Mouse (Mus musculus): ENCODE data around the gene Wdr74. TPM values are rescaled to one million over a fixed set of nuclear protein-coding genes. Genes with fewer than 3 reads are reported as not detected.

Wdr74 gene
- polyA plus RNA-seq, 1 experiment = 121 TPM

GRCm38 (mm10) chr19:8786008-8786781 lies 50.6 kb downstream of the Wdr74 start, which contains the start of gene Taf6l:
Taf6l (minus strand) TSS chr19:8786417.
- TF ChIP-seq POLR2A (IDR thresholded peaks at IDR 0.05; ENCODE audit: borderline replicate concordance, control insufficient read depth, low read depth, low read length) (peak; percentile 73; the same call in 1 of the 2 replicates), CTCF (IDR thresholded peaks at IDR 0.05; ENCODE audit: control insufficient read depth, insufficient read depth, low read length) (no peak)
- H3K4me3 ChIP-seq (replicated peaks; ENCODE audit: control insufficient read depth, low read depth, low read length) = peak within 1 kb of the TSS; percentile 93
- peak within 1 kb of the TSS; percentile 42 for H3K27ac ChIP-seq (ENCODE audit: control insufficient read depth, insufficient read depth, low read depth, low read length, poor library complexity)
- H3K4me1 ChIP-seq (ENCODE audit: control insufficient read depth, insufficient read depth, low read length) = no peaks in the 10 kb centered on the region
- 1% methylated on average over 32 of the region's 32 CpGs for WGBS

- Histone ChIP-seq H3K4me1 (ENCODE audit: control insufficient read depth, insufficient read depth, low read length) (no peaks in the 10 kb centered on the region), H3K27ac (ENCODE audit: control insufficient read depth, insufficient read depth, low read depth, low read length, poor library complexity) (no peak overlapping the region), H3K4me3 (replicated peaks; ENCODE audit: control insufficient read depth, low read depth, low read length) (no peak overlapping the region)
- TF ChIP-seq POLR2A (IDR thresholded peaks at IDR 0.05; ENCODE audit: borderline replicate concordance, control insufficient read depth, low read depth, low read length) (no peak), CTCF (IDR thresholded peaks at IDR 0.05; ENCODE audit: control insufficient read depth, insufficient read depth, low read length) (no peak)
- WGBS = 78% methylated on average over 3 of the region's 3 CpGs
These were observed 52.9 kb downstream of the Wdr74 start for GRCm38 (mm10) chr19:8788521-8788920.

GRCm38 (mm10) chr19:8789171-8789570 lies 53.5 kb downstream of the Wdr74 start:
- TF ChIP-seq POLR2A (IDR thresholded peaks at IDR 0.05; ENCODE audit: borderline replicate concordance, control insufficient read depth, low read depth, low read length) (no peak), CTCF (IDR thresholded peaks at IDR 0.05; ENCODE audit: control insufficient read depth, insufficient read depth, low read length) (no peak)
- Histone ChIP-seq H3K27ac (ENCODE audit: control insufficient read depth, insufficient read depth, low read depth, low read length, poor library complexity) (no peak overlapping the region), H3K4me3 (replicated peaks; ENCODE audit: control insufficient read depth, low read depth, low read length) (no peak overlapping the region), H3K4me1 (ENCODE audit: control insufficient read depth, insufficient read depth, low read length) (no peaks in the 10 kb centered on the region)
- WGBS = 83% methylated on average over 1 of the region's 1 CpGs

GRCm38 (mm10) chr19:8790171-8790570 lies 54.5 kb downstream of the Wdr74 start:
- H3K4me1 ChIP-seq (ENCODE audit: control insufficient read depth, insufficient read depth, low read length) = no peaks in the 10 kb centered on the region
- 73% methylated on average over 7 of the region's 7 CpGs for WGBS

More at GRCm38 (mm10) chr19:8790171-8790570, 54.5 kb downstream of the Wdr74 start:
- Histone ChIP-seq H3K27ac (ENCODE audit: control insufficient read depth, insufficient read depth, low read depth, low read length, poor library complexity) (no peak overlapping the region), H3K4me3 (replicated peaks; ENCODE audit: control insufficient read depth, low read depth, low read length) (no peak overlapping the region)
- no peak for TF ChIP-seq POLR2A (IDR thresholded peaks at IDR 0.05; ENCODE audit: borderline replicate concordance, control insufficient read depth, low read depth, low read length)
- no peak for TF ChIP-seq CTCF (IDR thresholded peaks at IDR 0.05; ENCODE audit: control insufficient read depth, insufficient read depth, low read length)

Other genes with a start within 250 kb of the Wdr74 start
- gene Slc22a8, start 144.6 kb upstream of the Wdr74 start, polyA plus RNA-seq (2011; ENCODE audit: insufficient read depth, insufficient read length, low replicate concordance, missing spikeins) = 0.29 and 1.5 TPM in 2 replicates
- gene Slc22a6, start 117.8 kb upstream of the Wdr74 start, polyA plus RNA-seq (2011; ENCODE audit: insufficient read depth, insufficient read length, low replicate concordance, missing spikeins) = 0.75 TPM in 1 of 2 replicates, not detected in the other
- 0.32 TPM in 1 of 2 replicates, not detected in the other for gene Chrm1, start 72.0 kb upstream of the Wdr74 start, polyA plus RNA-seq (2011; ENCODE audit: insufficient read depth, insufficient read length, low replicate concordance, missing spikeins)
- gene Slc3a2, start 12.5 kb upstream of the Wdr74 start, polyA plus RNA-seq (2011; ENCODE audit: insufficient read depth, insufficient read length, low replicate concordance, missing spikeins) = 58.4 and 65.7 TPM in 2 replicates
- gene 1700092M07Rik, start 4.9 kb downstream of the Wdr74 start, polyA plus RNA-seq (2011; ENCODE audit: insufficient read depth, insufficient read length, low replicate concordance, missing spikeins) = 3.4 and 3.7 TPM in 2 replicates
- gene Stx5a, start 5.6 kb downstream of the Wdr74 start, polyA plus RNA-seq (2011; ENCODE audit: insufficient read depth, insufficient read length, low replicate concordance, missing spikeins) = 62.1 and 83.9 TPM in 2 replicates
- 488 and 589 TPM in 2 replicates for gene Nxf1, start 21.2 kb downstream of the Wdr74 start, polyA plus RNA-seq (2011; ENCODE audit: insufficient read depth, insufficient read length, low replicate concordance, missing spikeins)
- gene Tmem223, start 35.2 kb downstream of the Wdr74 start, polyA plus RNA-seq (2011; ENCODE audit: insufficient read depth, insufficient read length, low replicate concordance, missing spikeins) = 27.1 and 53.1 TPM in 2 replicates
- gene Tmem179b, start 38.6 kb downstream of the Wdr74 start, polyA plus RNA-seq (2011; ENCODE audit: insufficient read depth, insufficient read length, low replicate concordance, missing spikeins) = 52.1 and 62.1 TPM in 2 replicates
- 6.4 and 14.7 TPM in 2 replicates for gene Taf6l, start 50.6 kb downstream of the Wdr74 start, polyA plus RNA-seq (2011; ENCODE audit: insufficient read depth, insufficient read length, low replicate concordance, missing spikeins)
- 38.0 and 61.1 TPM in 2 replicates for gene Polr2g, start 62.8 kb downstream of the Wdr74 start, polyA plus RNA-seq (2011; ENCODE audit: insufficient read depth, insufficient read length, low replicate concordance, missing spikeins)
- gene Zbtb3, start 66.7 kb downstream of the Wdr74 start, polyA plus RNA-seq (2011; ENCODE audit: insufficient read depth, insufficient read length, low replicate concordance, missing spikeins) = 1.1 and 3.0 TPM in 2 replicates
- 18.1 and 20.3 TPM in 2 replicates for gene Ttc9c, start 83.5 kb downstream of the Wdr74 start, polyA plus RNA-seq (2011; ENCODE audit: insufficient read depth, insufficient read length, low replicate concordance, missing spikeins)
- gene Hnrnpul2, start 84.2 kb downstream of the Wdr74 start, polyA plus RNA-seq (2011; ENCODE audit: insufficient read depth, insufficient read length, low replicate concordance, missing spikeins) = 62.2 and 84.9 TPM in 2 replicates
- 6.4 and 8.2 TPM in 2 replicates for gene AC129217.1, start 93.9 kb downstream of the Wdr74 start, polyA plus RNA-seq (2011; ENCODE audit: insufficient read depth, insufficient read length, low replicate concordance, missing spikeins)
- 19.8 and 46.2 TPM in 2 replicates for gene Bscl2, start 101.6 kb downstream of the Wdr74 start, polyA plus RNA-seq (2011; ENCODE audit: insufficient read depth, insufficient read length, low replicate concordance, missing spikeins)
- gene Gng3, start 103.4 kb downstream of the Wdr74 start, polyA plus RNA-seq (2011; ENCODE audit: insufficient read depth, insufficient read length, low replicate concordance, missing spikeins) = 1.5 TPM in 1 of 2 replicates, not detected in the other
- 0.40 and 0.62 TPM in 2 replicates for gene Lrrn4cl, start 114.9 kb downstream of the Wdr74 start, polyA plus RNA-seq (2011; ENCODE audit: insufficient read depth, insufficient read length, low replicate concordance, missing spikeins)
- gene Ubxn1, start 135.7 kb downstream of the Wdr74 start, polyA plus RNA-seq (2011; ENCODE audit: insufficient read depth, insufficient read length, low replicate concordance, missing spikeins) = 110 and 112 TPM in 2 replicates
- gene Uqcc3, start 145.1 kb downstream of the Wdr74 start, polyA plus RNA-seq (2011; ENCODE audit: insufficient read depth, insufficient read length, low replicate concordance, missing spikeins) = 25.7 and 27.0 TPM in 2 replicates
- gene Lbhd1, start 147.9 kb downstream of the Wdr74 start, polyA plus RNA-seq (2011; ENCODE audit: insufficient read depth, insufficient read length, low replicate concordance, missing spikeins) = 1.6 and 2.1 TPM in 2 replicates
- gene Gm49403, start 148.1 kb downstream of the Wdr74 start, polyA plus RNA-seq (2011; ENCODE audit: insufficient read depth, insufficient read length, low replicate concordance, missing spikeins) = not detected in 2 replicates
- gene 1810009A15Rik, start 153.0 kb downstream of the Wdr74 start, polyA plus RNA-seq (2011; ENCODE audit: insufficient read depth, insufficient read length, low replicate concordance, missing spikeins) = 50.8 and 83.6 TPM in 2 replicates
- not detected in 2 replicates for gene Gm49416, start 153.1 kb downstream of the Wdr74 start, polyA plus RNA-seq (2011; ENCODE audit: insufficient read depth, insufficient read length, low replicate concordance, missing spikeins)
- 6.7 and 12.1 TPM in 2 replicates for gene Ints5, start 157.2 kb downstream of the Wdr74 start, polyA plus RNA-seq (2011; ENCODE audit: insufficient read depth, insufficient read length, low replicate concordance, missing spikeins)
- 41.4 and 61.7 TPM in 2 replicates for gene Ganab, start 162.2 kb downstream of the Wdr74 start, polyA plus RNA-seq (2011; ENCODE audit: insufficient read depth, insufficient read length, low replicate concordance, missing spikeins)
- gene B3gat3, start 184.5 kb downstream of the Wdr74 start, polyA plus RNA-seq (2011; ENCODE audit: insufficient read depth, insufficient read length, low replicate concordance, missing spikeins) = 45.8 and 58.5 TPM in 2 replicates
- gene Rom1, start 193.5 kb downstream of the Wdr74 start, polyA plus RNA-seq (2011; ENCODE audit: insufficient read depth, insufficient read length, low replicate concordance, missing spikeins) = 3.6 and 9.7 TPM in 2 replicates
- 31.1 and 54.7 TPM in 2 replicates for gene Eml3, start 193.7 kb downstream of the Wdr74 start, polyA plus RNA-seq (2011; ENCODE audit: insufficient read depth, insufficient read length, low replicate concordance, missing spikeins)
- 67.4 and 91.6 TPM in 2 replicates for gene Mta2, start 206.0 kb downstream of the Wdr74 start, polyA plus RNA-seq (2011; ENCODE audit: insufficient read depth, insufficient read length, low replicate concordance, missing spikeins)
- gene Tut1, start 218.0 kb downstream of the Wdr74 start, polyA plus RNA-seq (2011; ENCODE audit: insufficient read depth, insufficient read length, low replicate concordance, missing spikeins) = 10.7 and 19.1 TPM in 2 replicates
- 129 and 224 TPM in 2 replicates for gene Eef1g, start 231.2 kb downstream of the Wdr74 start, polyA plus RNA-seq (2011; ENCODE audit: insufficient read depth, insufficient read length, low replicate concordance, missing spikeins)